Mouse (Mus musculus): ENCODE data around the gene Ankrd12.

DNA sequence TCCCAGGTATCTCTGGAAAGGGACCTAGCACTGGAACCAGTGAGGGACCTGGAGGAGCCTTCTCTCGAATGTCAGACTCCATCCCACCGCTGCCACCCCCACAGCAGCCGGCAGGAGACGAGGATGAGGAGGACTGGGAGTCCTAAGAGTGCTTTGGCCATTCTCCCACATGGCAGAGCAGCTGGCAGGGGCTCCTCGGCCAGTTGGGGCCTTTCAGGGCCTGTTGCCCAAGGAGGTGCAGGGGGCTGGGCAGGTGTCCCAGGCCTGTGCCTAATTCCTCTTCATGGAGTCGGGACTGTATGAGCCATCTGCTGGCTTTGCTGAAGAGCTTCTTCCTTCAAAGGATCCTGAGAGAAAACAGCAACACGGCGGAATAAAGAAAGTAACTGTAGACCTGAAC lies 42.1 kb upstream of the Ankrd12 start:
- TF ChIP-seq CTCF (IDR thresholded peaks at IDR 0.05; ENCODE audit: extremely low read depth, insufficient read depth, low read length) (no peak), POLR2A (IDR thresholded peaks at IDR 0.05; ENCODE audit: extremely low read depth, insufficient read depth, low read length) (no peak)

All from cortical plate, adult 2 months (tissue).